Mouse (Mus musculus) stomach, embryonic 16.5 days (tissue): ENCODE data around the gene Cdh24. TPM values are rescaled to one million over a fixed set of nuclear protein-coding genes. Genes with fewer than 3 reads are reported as not detected.

Experiments
- ATAC-seq: fragments of 200-750 bp; cut with Nextera tagmentation; 2 replicates; pipeline ENCODE4 v1.8.0; 2017; ENCODE audit warnings: moderate number of reproducible peaks, moderate TSS enrichment; ENCODE audit not compliant: insufficient read depth, low FRiP score
- H3K27ac ChIP-seq: fragments of 300-500 bp; sonication (generic); 2 replicates; pipeline ENCODE4 v1.5.1; 2014; ENCODE audit warnings: low read length
- H3K27me3 ChIP-seq: fragments of 300-500 bp; sonication (generic); 2 replicates; pipeline ENCODE4 v1.6.1; 2014; ENCODE audit warnings: low read length, control low read depth, mixed read lengths; ENCODE audit not compliant: control insufficient read depth, insufficient read depth
- H3K36me3 ChIP-seq: fragments of 300-500 bp; sonication (generic); 2 replicates; pipeline ENCODE4 v1.6.1; 2014; ENCODE audit warnings: low read length; ENCODE audit not compliant: control insufficient read depth, insufficient read depth
- H3K4me1 ChIP-seq: fragments of 300-500 bp; sonication (generic); 2 replicates; pipeline ENCODE4 v1.6.1; 2014; ENCODE audit warnings: low read length, control low read depth, mixed read lengths; ENCODE audit not compliant: control insufficient read depth, insufficient read depth
- H3K4me2 ChIP-seq: fragments of 300-500 bp; sonication (generic); 2 replicates; pipeline ENCODE4 v1.6.1; 2014; ENCODE audit warnings: low read depth, low read length, mixed read lengths
- H3K4me3 ChIP-seq: fragments of 300-500 bp; sonication (generic); replicated peaks from 2 replicates; pipeline ENCODE4 v1.5.1; 2014; ENCODE audit warnings: mild to moderate bottlenecking, low read length
- H3K9ac ChIP-seq: fragments of 300-500 bp; sonication (generic); 2 replicates; pipeline ENCODE4 v1.6.1; 2014; ENCODE audit warnings: low read length
- H3K9me3 ChIP-seq: fragments of 300-500 bp; sonication (generic); replicated peaks from 2 replicates; pipeline ENCODE4 v1.6.1; 2016; ENCODE audit warnings: low read length, control low read depth; ENCODE audit not compliant: control insufficient read depth
- WGBS: fragments of 180-500 bp; shearing (Covaris S2); extraction: QIAGEN DNeasy Blood & Tissue Kit; methylation state at CpG from one replicate; pipeline ENCODE4 v1.1.7; 2014; 5-methylcytosine and 5-hydroxymethylcytosine counted together
- microRNA counts: library from miRNA; unstranded; fragments of <30 nt; microRNA quantifications from one replicate; lab custom pipeline; 2016
- microRNA-seq: library from miRNA; unstranded; fragments of <30 nt; microRNA quantifications from one replicate; pipeline ENCODE4, GENCODE M21; 2016
- polyA plus RNA-seq: library from polyadenylated mRNA; unstranded; fragments of >200 nt; fragmentation: Nextera tagmentation; extraction: Ambion mirVana; gene quantifications from 2 replicates; pipeline ENCODE4 v1.2.1, GENCODE M21; 2015

The Cdh24 gene
- polyA plus RNA-seq, 1 experiment from 2014 or later = 2.2 TPM

DNA sequence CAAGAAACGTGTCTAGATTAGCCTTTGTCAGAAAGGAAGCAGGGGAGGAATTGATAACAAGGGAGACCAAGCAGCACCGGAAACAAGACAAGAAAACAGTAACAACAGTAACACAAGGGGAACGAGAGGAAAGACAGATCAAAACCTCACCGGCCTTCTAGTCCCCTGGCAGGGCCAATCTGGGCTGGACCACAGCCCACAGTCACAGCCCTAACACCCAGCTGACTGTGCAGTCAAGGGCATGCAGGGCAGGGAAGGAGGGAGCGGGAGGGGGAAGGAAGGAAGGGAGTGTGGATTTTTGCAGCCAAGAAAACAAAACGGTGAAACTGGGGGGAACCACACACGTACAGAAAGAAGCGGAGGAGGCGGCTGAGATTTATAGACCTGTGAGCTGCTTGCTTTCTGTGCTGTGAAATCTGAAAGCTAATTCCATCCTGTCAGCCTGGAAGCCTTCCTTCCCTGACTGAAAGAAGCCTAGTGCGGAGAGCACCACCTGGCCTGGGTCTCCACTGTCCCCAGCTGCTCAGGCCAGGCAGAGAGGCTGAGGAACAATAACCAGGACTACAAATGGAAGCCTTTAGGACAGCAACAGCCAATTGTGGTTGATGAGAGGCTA is 48.7 kb downstream of the Cdh24 start:
- WGBS = 53% methylated on average over 10 of the region's 10 CpGs

GRCm38 (mm10) chr14:54591056-54591455 is 50.1 kb downstream of the Cdh24 start:
- WGBS = 92% methylated on average over 16 of the region's 16 CpGs
- H3K9ac ChIP-seq = no peak overlapping the region
- no peaks in the 10 kb centered on the region for H3K27me3 ChIP-seq
- no peak for ATAC-seq
- H3K4me1 ChIP-seq = no peaks in the 10 kb centered on the region
- H3K4me2 ChIP-seq = no peak overlapping the region
- no peaks in the 10 kb centered on the region; the same call in 1 of the 2 replicates for H3K36me3 ChIP-seq
- H3K4me3 ChIP-seq = no peak overlapping the region
- 0 out of 2 replicates have a peak, but pooled peaks cover 4% of the 10 kb centered on the region for H3K9me3 ChIP-seq
- H3K27ac ChIP-seq = no peak overlapping the region

More for the DNA sequence above, 48.7 kb downstream of the Cdh24 start:
- no peaks in the 10 kb centered on the region; the same call in 1 of the 2 replicates for H3K36me3 ChIP-seq
- no peaks in the 10 kb centered on the region for H3K27me3 ChIP-seq
- no peaks in the 10 kb centered on the region for H3K4me1 ChIP-seq
- H3K9me3 ChIP-seq = 0 out of 2 replicates have a peak, but pooled peaks cover 4% of the 10 kb centered on the region
- no peak overlapping the region for H3K9ac ChIP-seq
- H3K4me2 ChIP-seq = no peak overlapping the region
- H3K4me3 ChIP-seq = no peak overlapping the region
- ATAC-seq = no peak; the same call in 1 of the 2 replicates
- H3K27ac ChIP-seq = 0 out of 2 replicates have a peak overlapping the region, but pooled peaks have one; percentile 29

DNA sequence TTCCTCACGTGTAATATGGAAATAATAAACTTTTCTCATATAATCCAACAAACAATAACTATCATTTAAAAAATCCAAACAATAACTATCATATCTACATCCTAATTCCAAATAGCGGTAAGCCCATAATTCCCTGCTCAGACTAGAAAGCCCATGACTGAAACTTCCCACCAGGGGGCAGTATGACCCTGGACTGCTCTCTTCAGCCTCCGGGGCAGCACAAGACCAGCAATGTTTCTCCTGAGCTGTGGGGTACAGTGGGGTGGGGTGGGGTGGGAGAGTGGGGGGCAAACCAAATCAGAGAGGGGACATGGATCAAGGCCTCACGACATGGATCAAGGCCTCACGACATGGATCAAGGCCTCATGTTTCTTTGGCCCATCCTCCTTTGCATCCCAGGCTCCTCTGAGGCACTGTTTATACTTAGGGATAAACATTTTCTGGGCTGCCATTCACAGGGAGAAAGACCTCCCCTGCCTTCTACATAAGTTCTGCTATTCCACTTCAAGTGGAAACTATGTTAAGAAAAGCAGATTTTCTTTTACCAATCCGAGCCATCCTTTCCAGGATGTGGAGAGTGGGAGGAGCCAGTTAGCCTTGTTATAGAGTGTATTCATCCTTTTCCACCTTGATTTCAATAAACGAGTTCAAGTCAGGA is 57.4 kb downstream of the Cdh24 start:
- Histone ChIP-seq H3K27ac (peak overlapping the region; percentile 69; the same call in 1 of the 2 replicates), H3K36me3 (no peaks in the 10 kb centered on the region), H3K4me1 (no peaks in the 10 kb centered on the region), H3K4me3 (no peak overlapping the region), H3K4me2 (peak overlapping the region; percentile 22), H3K27me3 (no peaks in the 10 kb centered on the region), H3K9ac (peak overlapping the region; percentile 31; the same call in 1 of the 2 replicates), H3K9me3 (no peaks in the 10 kb centered on the region)
- ATAC-seq = peak; percentile 77
- 32% methylated on average over 7 of the region's 7 CpGs for WGBS

- no peak overlapping the region for H3K4me3 ChIP-seq
- no peak overlapping the region for H3K9ac ChIP-seq
- H3K4me2 ChIP-seq = no peak overlapping the region
- peaks cover 4% of the 10 kb centered on the region; the same call in 1 of the 2 replicates for H3K4me1 ChIP-seq
- ATAC-seq = no peak
- H3K27ac ChIP-seq = no peak overlapping the region
- 79% methylated on average over 9 of the region's 9 CpGs for WGBS
- H3K27me3 ChIP-seq = no peaks in the 10 kb centered on the region
- no peaks in the 10 kb centered on the region for H3K9me3 ChIP-seq
- H3K36me3 ChIP-seq = no peaks in the 10 kb centered on the region
Observed at GRCm38 (mm10) chr14:54582536-54582935, 58.6 kb downstream of the Cdh24 start.

MicroRNA genes within 50 kb of the gene (microRNA counts, 519-probe panel; counts per million panel counts)
- not detected for microRNA mmu-miR-686 (lab: Ali Mortazavi, UCI)

Small RNA genes within 50 kb of the gene (microRNA-seq; reads per million reads assigned to microRNA genes)
- gene Mir686 (not detected), gene Mir6948 (0.99 reads per million)

Other genes starting within 250 kb of the Cdh24 start
- gene Slc7a7, start 223.6 kb downstream of the Cdh24 start, polyA plus RNA-seq = 19.0 and 23.0 TPM in 2 replicates
- gene Mrpl52, start 214.5 kb downstream of the Cdh24 start, polyA plus RNA-seq = 206 and 264 TPM in 2 replicates
- 120 and 126 TPM in 2 replicates for gene Mmp14, start 209.8 kb downstream of the Cdh24 start, polyA plus RNA-seq
- gene Lrp10, start 177.2 kb downstream of the Cdh24 start, polyA plus RNA-seq = 39.6 and 40.3 TPM in 2 replicates
- gene Rem2, start 165.3 kb downstream of the Cdh24 start, polyA plus RNA-seq = 1.5 TPM in 2 replicates
- 66.5 and 71.1 TPM in 2 replicates for gene Prmt5, start 123.8 kb downstream of the Cdh24 start, polyA plus RNA-seq
- gene Haus4, start 86.7 kb downstream of the Cdh24 start, polyA plus RNA-seq = 39.0 and 44.4 TPM in 2 replicates
- 19.5 and 20.6 TPM in 2 replicates for gene Ajuba, start 63.8 kb downstream of the Cdh24 start, polyA plus RNA-seq
- gene 4931414P19Rik, start 35.4 kb downstream of the Cdh24 start, polyA plus RNA-seq = 8.2 and 9.0 TPM in 2 replicates
- 346 and 368 TPM in 2 replicates for gene Psmb5, start 23.3 kb downstream of the Cdh24 start, polyA plus RNA-seq
- gene Psmb11, start 19.9 kb downstream of the Cdh24 start, polyA plus RNA-seq = not detected in 2 replicates
- gene Gm17606, start 412 bp downstream of the Cdh24 start, polyA plus RNA-seq = not detected in 2 replicates
- gene 1700123O20Rik, start 44.9 kb upstream of the Cdh24 start, polyA plus RNA-seq = 68.3 and 76.6 TPM in 2 replicates
- gene Acin1, start 45.6 kb upstream of the Cdh24 start, polyA plus RNA-seq = 89.1 and 101 TPM in 2 replicates
- gene Gm29776, start 57.5 kb upstream of the Cdh24 start, polyA plus RNA-seq = 0.15 and 0.19 TPM in 2 replicates
- 0.88 and 1.2 TPM in 2 replicates for gene Cebpe, start 70.8 kb upstream of the Cdh24 start, polyA plus RNA-seq
- 9.9 and 10.2 TPM in 2 replicates for gene Slc7a8, start 140.6 kb upstream of the Cdh24 start, polyA plus RNA-seq
- gene Rnf212b, start 172.8 kb upstream of the Cdh24 start, polyA plus RNA-seq = not detected in 2 replicates
- 7.7 and 8.6 TPM in 2 replicates for gene Homez, start 229.6 kb upstream of the Cdh24 start, polyA plus RNA-seq
- gene Ppp1r3e, start 236.2 kb upstream of the Cdh24 start, polyA plus RNA-seq = 1.2 TPM in 2 replicates
- gene Bcl2l2, start 242.0 kb upstream of the Cdh24 start, polyA plus RNA-seq = 4.0 and 4.2 TPM in 2 replicates
- 0.12 TPM in 1 of 2 replicates, not detected in the other for gene Gm20521, start 242.1 kb upstream of the Cdh24 start, polyA plus RNA-seq